Mouse (Mus musculus): ENCODE results near the gene Ctsf. TPM values are rescaled to one million over a fixed set of nuclear protein-coding genes. Genes with fewer than 3 reads are reported as not detected.
"Not testable (repeated sequence)": the region's sequence is repeated elsewhere in the genome, so short reads cannot be mapped to it uniquely, and the experiment has no call there.

Ctsf gene
- 56.8 and 61.7 TPM in 2 replicates for polyA plus RNA-seq (2015; fragmentation: Nextera tagmentation; extraction: Ambion mirVana)

- WGBS, result 3% methylated on average over 45 of the region's 45 CpGs
- H3K27ac ChIP-seq (replicated peaks), result peak within 1 kb of the TSS; percentile 34
- peak; percentile 89 for ATAC-seq (replicated peaks)
Observed at GRCm38 (mm10) chr19:4854552-4855469, at the start of gene Ctsf. Gene Ctsf (plus strand): TSS chr19:4855130.

GRCm38 (mm10) chr19:4810309-4810708 is 44.6 kb upstream of the Ctsf start:
- peak overlapping the region; percentile 87 for H3K4me2 ChIP-seq (replicated peaks)
- ATAC-seq (replicated peaks), result no peak
- under 1% methylated on average over 14 of the region's 14 CpGs for WGBS

More at GRCm38 (mm10) chr19:4854552-4855469, at the start of gene Ctsf:
- H3K36me3 ChIP-seq, result no peaks in the 10 kb centered on the region
- peaks cover 5% of the 10 kb centered on the region; the same call in 1 of the 2 replicates for H3K27me3 ChIP-seq
- no peaks in the 10 kb centered on the region for H3K9me3 ChIP-seq
- peak within 1 kb of the TSS; percentile 96 for H3K4me2 ChIP-seq (replicated peaks)
- H3K4me3 ChIP-seq, result peak within 1 kb of the TSS; percentile 81
- peaks cover 16% of the 10 kb centered on the region for H3K4me1 ChIP-seq
- peak within 1 kb of the TSS; percentile 62 for H3K9ac ChIP-seq (replicated peaks)

GRCm38 (mm10) chr19:4810746-4811062 is 44.2 kb upstream of the Ctsf start:
- WGBS, result 0% methylated on average over 16 of the region's 17 CpGs
- H3K4me1 ChIP-seq, result peaks cover 32% of the 10 kb centered on the region

More at GRCm38 (mm10) chr19:4810309-4810708, 44.6 kb upstream of the Ctsf start:
- Histone ChIP-seq H3K4me3 (peak overlapping the region; percentile 97), H3K36me3 (0 out of 2 replicates have a peak, but pooled peaks cover 3% of the 10 kb centered on the region), H3K4me1 (peaks cover 32% of the 10 kb centered on the region), H3K27me3 (no peaks in the 10 kb centered on the region), H3K27ac (replicated peaks) (peak overlapping the region; percentile 96), H3K9ac (replicated peaks) (peak overlapping the region; percentile 64), H3K9me3 (no peaks in the 10 kb centered on the region)

GRCm38 (mm10) chr19:4811063-4811908 is 43.6 kb upstream of the Ctsf start, which contains the start of the genes Gm21992 and Rbm14:
Gene Gm21992 (minus strand): TSS chr19:4811612.
Gene Rbm14 (minus strand): TSS chr19:4811634.
- peak; percentile 99 for ATAC-seq (replicated peaks)
- 0 out of 2 replicates have a peak, but pooled peaks cover 3% of the 10 kb centered on the region for H3K36me3 ChIP-seq
- H3K4me3 ChIP-seq, result peak within 1 kb of the TSS; percentile 97
- no peaks in the 10 kb centered on the region for H3K27me3 ChIP-seq
- peak within 1 kb of the TSS; percentile 90 for H3K9ac ChIP-seq (replicated peaks)
- H3K4me2 ChIP-seq (replicated peaks), result peak within 1 kb of the TSS; percentile 87
- under 1% methylated on average over 83 of the region's 83 CpGs for whole genome bisulfite sequencing
- H3K27ac ChIP-seq (replicated peaks), result peak within 1 kb of the TSS; percentile 96
- H3K9me3 ChIP-seq, result no peaks in the 10 kb centered on the region
- H3K4me1 ChIP-seq, result peaks cover 32% of the 10 kb centered on the region

More at GRCm38 (mm10) chr19:4810746-4811062, 44.2 kb upstream of the Ctsf start:
- 0 out of 2 replicates have a peak, but pooled peaks cover 3% of the 10 kb centered on the region for H3K36me3 ChIP-seq
- peak overlapping the region; percentile 96 for H3K27ac ChIP-seq (replicated peaks)
- peak overlapping the region; percentile 87 for H3K4me2 ChIP-seq (replicated peaks)
- peak overlapping the region; percentile 97 for H3K4me3 ChIP-seq
- no peaks in the 10 kb centered on the region for H3K27me3 ChIP-seq
- no peak for ATAC-seq (replicated peaks)
- H3K9ac ChIP-seq (replicated peaks), result peak overlapping the region; percentile 64
- H3K9me3 ChIP-seq, result no peaks in the 10 kb centered on the region

GRCm38 (mm10) chr19:4811909-4812242 is 43.1 kb upstream of the Ctsf start:
- WGBS, result 5% methylated on average over 12 of the region's 12 CpGs
- no peaks in the 10 kb centered on the region for H3K36me3 ChIP-seq
- peaks cover 32% of the 10 kb centered on the region for H3K4me1 ChIP-seq
- peak overlapping the region; percentile 97 for H3K4me3 ChIP-seq
- H3K9me3 ChIP-seq, result no peaks in the 10 kb centered on the region
- H3K9ac ChIP-seq (replicated peaks), result peak overlapping the region; percentile 90
- no peaks in the 10 kb centered on the region for H3K27me3 ChIP-seq
- peak; percentile 44; the same call in 1 of the 2 replicates for ATAC-seq (replicated peaks)
- peak overlapping the region; percentile 87 for H3K4me2 ChIP-seq (replicated peaks)
- peak overlapping the region; percentile 96 for H3K27ac ChIP-seq (replicated peaks)

GRCm38 (mm10) chr19:4812334-4812949 is 42.5 kb upstream of the Ctsf start:
- not testable (repeated sequence) for H3K9me3 ChIP-seq; ATAC-seq (replicated peaks); H3K36me3 ChIP-seq; H3K27me3 ChIP-seq
- Histone ChIP-seq H3K4me2 (replicated peaks) (peak overlapping the region; percentile 87), H3K9ac (replicated peaks) (peak overlapping the region; percentile 90), H3K27ac (replicated peaks) (peak overlapping the region; percentile 96), H3K4me3 (peak overlapping the region; percentile 97), H3K4me1 (peaks cover 32% of the 10 kb centered on the region)
- 82% methylated on average over 8 of the region's 8 CpGs for WGBS

GRCm38 (mm10) chr19:4813015-4813414 is 41.9 kb upstream of the Ctsf start:
- Histone ChIP-seq H3K4me3 (no peak overlapping the region), H3K9ac (replicated peaks) (no peak overlapping the region), H3K27me3 (no peaks in the 10 kb centered on the region), H3K4me1 (peaks cover 28% of the 10 kb centered on the region), H3K36me3 (no peaks in the 10 kb centered on the region), H3K9me3 (no peaks in the 10 kb centered on the region), H3K4me2 (replicated peaks) (no peak overlapping the region), H3K27ac (replicated peaks) (no peak overlapping the region)
- WGBS, result 83% methylated on average over 6 of the region's 6 CpGs
- ATAC-seq (replicated peaks), result no peak

GRCm38 (mm10) chr19:4817182-4817835 is 37.6 kb upstream of the Ctsf start:
- no peak overlapping the region for H3K4me2 ChIP-seq (replicated peaks)
- 74% methylated on average over 1 of the region's 1 CpGs for WGBS
- H3K36me3 ChIP-seq, result no peaks in the 10 kb centered on the region
- H3K9ac ChIP-seq (replicated peaks), result no peak overlapping the region
- H3K9me3 ChIP-seq, result no peaks in the 10 kb centered on the region
- no peak for ATAC-seq (replicated peaks)
- H3K27ac ChIP-seq (replicated peaks), result no peak overlapping the region
- no peaks in the 10 kb centered on the region for H3K27me3 ChIP-seq
- no peak overlapping the region for H3K4me3 ChIP-seq
- peaks cover under 1% of the 10 kb centered on the region for H3K4me1 ChIP-seq

- Histone ChIP-seq H3K4me1 (no peaks in the 10 kb centered on the region), H3K4me2 (replicated peaks) (no peak overlapping the region), H3K27ac (replicated peaks) (no peak overlapping the region), H3K9ac (replicated peaks) (no peak overlapping the region), H3K36me3 (peaks cover 12% of the 10 kb centered on the region), H3K27me3 (no peaks in the 10 kb centered on the region), H3K9me3 (no peaks in the 10 kb centered on the region), H3K4me3 (no peak overlapping the region)
- ATAC-seq (replicated peaks), result peak; percentile 67; the same call in 1 of the 2 replicates
- WGBS, result 60% methylated on average over 5 of the region's 5 CpGs
Observed at GRCm38 (mm10) chr19:4820678-4821303, 34.1 kb upstream of the Ctsf start.

- Histone ChIP-seq H3K27ac (replicated peaks) (no peak overlapping the region), H3K36me3 (peaks cover 12% of the 10 kb centered on the region), H3K9me3 (no peaks in the 10 kb centered on the region), H3K4me2 (replicated peaks) (no peak overlapping the region), H3K27me3 (no peaks in the 10 kb centered on the region), H3K4me1 (0 out of 2 replicates have a peak, but pooled peaks cover 4% of the 10 kb centered on the region), H3K4me3 (no peak overlapping the region), H3K9ac (replicated peaks) (no peak overlapping the region)
- no peak for ATAC-seq (replicated peaks)
- 65% methylated on average over 16 of the region's 16 CpGs for WGBS
Observed at GRCm38 (mm10) chr19:4828444-4829114, 26.4 kb upstream of the Ctsf start.

All from forebrain, embryonic 15.5 days (tissue).